Mouse (Mus musculus): ENCODE measurements at regions not wholly inside any gene's neighbourhood (a gene's known extent, or its start where the extent isn't known, plus 50 kb on each side); places are given as distances from the start of the nearest gene placed in this dataset.

DNA sequence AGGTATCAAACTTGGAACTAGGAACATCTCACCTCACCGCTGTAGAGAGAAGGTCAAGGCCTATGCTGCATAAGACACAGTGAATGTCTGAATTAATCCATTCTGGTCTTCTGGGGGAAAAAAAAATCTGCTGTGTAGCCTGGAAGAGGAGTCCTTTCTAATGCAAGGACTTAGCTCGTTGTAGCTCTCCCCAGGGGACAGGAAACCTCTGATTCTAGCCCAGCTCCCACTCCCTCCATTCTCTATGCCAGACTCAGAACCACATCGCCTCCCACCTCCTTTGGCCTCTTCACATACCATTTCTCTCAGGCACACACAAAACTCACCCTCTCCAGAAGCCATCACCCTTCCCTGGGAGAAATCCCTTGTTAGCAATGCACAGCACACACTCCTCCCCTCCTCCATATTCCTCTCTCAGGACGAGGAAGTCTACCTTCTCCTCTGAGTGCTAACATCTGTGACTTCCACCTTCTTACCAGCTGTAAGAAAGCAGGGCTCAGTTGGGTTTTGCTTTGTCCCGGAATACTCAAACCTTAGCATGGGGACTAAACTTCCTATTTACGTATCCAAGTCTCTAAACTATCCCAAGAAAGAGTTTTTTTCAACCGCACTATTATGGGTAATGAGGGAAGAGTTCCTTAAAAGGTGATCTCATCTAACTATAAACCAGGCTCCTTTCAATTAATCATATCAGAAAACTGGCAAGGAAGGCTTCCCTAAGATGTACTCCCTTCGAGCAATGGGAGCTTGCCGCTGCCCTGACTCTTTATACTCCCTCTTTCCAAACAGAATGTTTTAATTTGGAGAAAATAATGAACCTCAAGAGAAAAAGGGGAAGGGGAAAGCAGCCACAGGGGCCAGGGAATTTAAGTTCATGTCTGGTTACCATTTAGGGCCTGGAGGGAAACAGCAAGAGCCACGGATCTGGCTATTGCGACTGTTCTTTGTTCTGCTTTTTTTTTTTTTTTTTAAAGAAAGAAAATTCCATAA is 167.2 kb upstream of the Dapk1 start:
- no peak for DNase-seq

DNA sequence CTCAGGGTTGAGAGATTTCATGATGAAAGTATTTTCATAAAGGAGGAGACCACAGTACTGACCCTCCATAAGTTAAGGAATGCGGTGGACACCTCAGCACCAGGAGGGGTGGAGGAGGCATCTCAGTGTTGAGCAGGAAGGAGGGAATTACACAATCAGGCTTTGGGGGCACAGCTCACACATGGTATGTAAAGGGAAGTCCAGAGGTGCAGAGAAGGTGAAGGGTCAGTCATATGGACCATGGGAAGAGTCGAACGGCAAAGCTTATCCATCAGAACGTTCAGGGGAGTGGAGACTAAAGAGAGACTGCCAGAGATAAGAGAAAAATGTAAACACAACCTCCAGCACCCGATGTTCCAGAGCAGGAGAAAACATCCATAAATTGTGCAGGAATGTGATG is 166.4 kb upstream of the Dapk1 start:
- no peak for DNase-seq

DNA sequence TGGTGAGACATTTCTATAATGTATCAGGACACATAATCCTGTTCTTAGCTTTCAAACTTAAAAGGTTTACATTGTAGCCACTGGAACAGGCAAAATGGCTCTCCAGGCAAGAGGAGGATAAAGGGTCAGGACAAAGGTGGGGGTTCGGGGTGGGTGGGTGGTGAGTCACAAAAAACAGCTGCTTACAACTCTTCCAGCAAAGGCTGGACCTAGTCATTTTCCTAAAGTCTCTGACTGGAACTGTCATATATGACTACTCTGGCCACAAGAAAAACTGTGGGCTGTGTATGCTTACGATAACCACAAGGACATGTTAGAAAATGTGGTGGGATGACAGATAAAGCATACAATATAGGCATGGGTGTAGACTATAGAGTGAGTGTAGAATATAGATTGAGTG is 163.6 kb upstream of the Dapk1 start:
- DNase-seq: no peak

DNA sequence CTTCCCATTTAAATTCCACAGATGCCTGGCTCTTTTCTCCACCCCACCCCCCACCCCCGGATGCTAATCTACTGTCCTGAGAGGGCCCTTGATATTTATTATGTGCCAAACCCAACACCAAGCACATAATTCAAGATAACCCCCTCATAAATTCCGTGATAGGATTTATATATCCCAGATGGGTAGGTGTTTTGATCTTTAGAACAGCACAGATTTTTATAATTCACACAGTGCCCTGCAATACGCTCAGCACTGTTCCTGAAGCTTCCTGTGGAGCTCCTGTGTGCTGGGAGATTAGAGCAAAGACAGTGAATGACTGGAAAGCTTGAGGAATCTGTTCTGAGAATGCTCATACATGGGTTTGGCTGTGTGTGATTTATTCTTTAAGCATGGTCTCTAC is 161.2 kb upstream of the Dapk1 start:
- no peak for DNase-seq

DNA sequence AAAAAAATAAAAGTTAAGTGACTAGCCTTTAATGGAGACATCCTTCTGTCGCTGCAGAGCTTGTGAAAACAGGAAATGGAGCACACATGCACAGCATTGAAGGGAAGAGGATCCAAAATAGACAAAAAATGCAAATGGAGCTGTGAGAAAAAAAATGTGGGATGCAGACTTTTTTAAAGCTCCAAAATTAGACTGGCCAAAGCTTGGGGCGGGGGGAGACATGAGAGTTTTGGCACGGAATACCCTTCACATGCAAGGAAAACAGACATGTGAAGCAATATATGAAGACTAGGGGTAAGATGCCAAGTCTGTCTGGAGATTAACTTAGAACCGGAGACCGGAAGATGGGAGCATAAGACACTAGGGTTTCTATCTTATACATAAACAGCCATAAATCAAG is 156.6 kb upstream of the Dapk1 start:
- DNase-seq: no peak

DNA sequence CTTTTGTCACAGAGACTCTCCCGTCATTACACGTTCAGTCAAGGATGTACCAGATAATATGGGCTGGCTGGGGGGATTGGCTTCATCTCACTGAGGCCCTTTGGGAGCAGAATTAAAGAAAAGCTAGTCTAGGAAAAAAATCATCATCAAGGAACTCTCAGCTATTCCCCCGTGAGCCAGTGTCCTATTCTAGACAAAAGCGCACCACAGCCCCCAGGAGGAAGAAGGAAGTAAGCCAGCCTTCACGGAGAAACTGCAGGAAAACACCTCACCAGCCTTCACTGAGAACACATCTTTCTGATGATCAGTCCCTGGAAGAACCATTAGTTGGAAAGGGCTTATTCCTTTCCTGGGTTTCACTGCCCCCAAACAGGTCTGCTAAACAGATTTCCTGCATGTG is 154.8 kb upstream of the Dapk1 start:
- DNase-seq: no peak

DNA sequence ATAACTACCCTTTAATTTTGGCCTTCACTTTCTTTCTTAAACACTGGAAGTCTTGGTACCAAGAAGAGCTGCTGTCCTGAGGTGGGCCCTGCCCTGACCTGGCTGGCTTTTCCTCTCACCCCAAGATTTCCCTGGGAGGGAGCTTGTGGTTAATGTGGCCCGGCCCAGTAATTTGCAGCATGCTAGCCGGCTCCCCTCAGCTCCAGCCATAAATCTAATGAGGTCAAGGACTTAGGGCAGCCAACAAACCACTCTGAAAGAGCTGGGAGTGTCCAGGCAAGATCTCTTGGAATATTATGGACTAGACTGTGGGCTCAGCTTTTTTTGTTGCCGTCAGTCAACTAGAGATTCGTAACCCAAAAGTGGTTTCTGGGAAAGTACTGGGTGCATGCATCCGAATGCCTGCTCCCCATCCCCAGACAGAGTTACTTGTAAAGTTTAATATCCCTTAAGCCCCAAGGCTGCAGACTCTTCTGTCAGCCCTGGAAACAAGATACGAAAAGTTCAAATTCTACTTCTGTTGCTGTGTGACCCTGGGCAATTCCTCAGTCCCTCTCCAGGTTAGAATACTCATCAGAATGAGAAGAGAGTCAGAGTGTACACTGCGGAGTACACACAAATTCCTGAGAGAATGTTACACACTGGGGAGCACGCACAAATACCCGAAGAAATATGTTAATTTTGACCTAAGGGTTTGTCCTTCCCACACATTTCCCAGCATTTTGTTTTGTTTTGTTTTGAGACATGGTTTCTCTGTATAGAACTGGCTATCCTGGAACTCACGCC is 150.8 kb upstream of the Dapk1 start:
- DNase-seq: no peak

DNA sequence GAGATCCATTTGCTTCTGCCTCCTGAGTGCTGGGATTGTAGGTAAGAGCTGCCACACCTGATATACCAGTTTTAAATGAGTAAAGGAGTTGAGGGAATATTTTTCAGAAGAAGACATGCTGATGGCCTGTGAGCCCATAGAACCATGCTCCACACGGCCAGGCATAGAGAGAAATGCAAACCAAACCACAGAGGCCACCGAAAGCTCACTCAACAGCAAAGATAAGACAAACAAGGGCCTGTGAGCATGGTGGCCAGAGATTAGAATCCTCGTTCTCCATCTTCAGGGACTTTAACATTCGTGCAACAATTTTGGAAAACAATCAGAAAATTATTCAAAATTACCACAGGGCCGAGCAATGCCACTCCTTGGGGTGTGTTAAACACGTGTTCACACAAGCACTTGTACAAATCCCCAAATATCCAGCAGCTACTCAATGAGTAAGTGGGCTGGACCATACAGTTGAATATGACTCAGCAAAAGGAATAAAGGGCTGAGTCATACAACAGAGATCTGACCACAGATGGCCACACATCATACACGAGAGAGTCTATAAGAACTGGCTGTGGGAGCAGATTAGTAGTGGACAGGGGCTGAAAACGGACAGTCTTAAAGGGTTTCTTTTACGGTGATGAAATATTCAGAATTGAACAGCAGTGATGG is 147.8 kb upstream of the Dapk1 start:
- no peak for DNase-seq

- no peak for DNase-seq
Observed at GRCm38 (mm10) chr13:60455033-60455619, 146.6 kb upstream of the Dapk1 start.

DNA sequence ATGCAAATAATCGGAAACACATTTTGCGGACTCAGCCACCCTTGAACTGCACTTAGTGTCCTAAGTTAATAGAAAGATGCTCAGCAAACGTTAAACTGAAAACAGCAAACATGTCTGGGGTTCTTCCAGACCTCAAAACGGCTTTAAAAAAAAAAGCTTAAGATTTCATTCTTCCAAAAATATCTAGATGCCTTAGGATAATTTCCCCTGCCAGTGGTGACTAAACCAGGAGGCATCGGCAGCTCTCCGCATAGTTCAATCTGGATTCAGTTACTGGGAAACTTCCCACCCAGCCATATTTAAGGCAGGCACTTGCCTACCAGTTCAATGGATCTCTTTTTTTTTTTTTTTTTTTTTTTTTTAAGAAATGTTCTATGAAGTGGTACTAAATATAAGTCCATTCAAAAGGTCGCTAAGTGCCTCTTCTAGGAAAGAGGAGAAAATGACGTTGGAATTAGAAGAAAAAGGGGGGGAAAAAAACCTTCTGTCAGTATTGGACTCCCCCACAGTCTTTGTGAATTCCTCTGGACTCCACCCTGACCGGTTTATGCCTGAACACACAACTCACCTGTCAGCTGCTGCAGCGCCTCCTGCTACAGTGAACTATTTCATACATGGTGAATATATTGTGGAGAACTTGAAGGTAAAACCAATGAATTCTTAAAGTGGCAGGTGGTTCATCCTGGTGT is 145.7 kb upstream of the Dapk1 start:
- DNase-seq: no peak

GRCm38 (mm10) chr13:60457277-60457676 is 144.5 kb upstream of the Dapk1 start:
- no peak for DNase-seq

GRCm38 (mm10) chr13:60459002-60459401 is 142.7 kb upstream of the Dapk1 start:
- DNase-seq: no peak

DNA sequence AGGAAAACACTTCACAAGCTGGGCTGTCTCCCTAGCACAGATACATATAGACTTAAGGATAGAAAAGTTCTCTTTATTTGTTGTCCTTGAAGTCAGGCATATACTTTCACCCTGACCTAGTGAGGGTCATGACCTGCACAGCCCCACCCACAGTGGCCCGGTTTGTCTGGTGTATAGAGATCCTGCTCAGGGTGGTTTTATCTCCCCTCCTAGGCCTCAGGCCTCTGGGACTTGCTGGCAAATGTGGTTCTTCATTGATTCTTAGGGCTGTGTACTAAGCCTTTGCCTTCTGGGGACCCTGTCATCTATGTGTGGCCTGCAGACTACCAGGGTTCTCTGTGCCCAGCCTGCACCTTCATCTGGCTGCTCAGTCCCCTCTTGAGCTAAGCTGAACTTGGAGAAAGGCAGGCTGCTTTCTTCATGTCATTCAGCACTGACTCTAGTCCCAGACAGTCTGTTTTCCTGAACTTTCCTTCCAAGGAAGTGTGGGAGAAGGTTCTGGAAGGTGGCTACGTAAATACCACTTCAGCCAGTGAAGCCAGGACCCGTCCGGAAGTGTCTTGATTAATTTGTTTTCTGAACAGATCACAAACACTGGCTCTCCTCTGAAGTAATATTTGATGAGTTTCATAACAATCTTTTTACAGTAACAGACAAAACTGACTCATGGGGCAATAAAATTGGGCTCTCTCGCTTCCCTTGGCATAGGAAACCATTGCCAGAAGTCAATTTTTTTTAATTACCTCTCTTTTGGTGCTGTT is 135.0 kb upstream of the Dapk1 start:
- DNase-seq: no peak

- DNase-seq: peak; percentile 55
Observed at GRCm38 (mm10) chr13:60467821-60468579, 133.7 kb upstream of the Dapk1 start.

GRCm38 (mm10) chr13:60470426-60471398 is 131.0 kb upstream of the Dapk1 start:
- DNase-seq: peak; percentile 38

DNA sequence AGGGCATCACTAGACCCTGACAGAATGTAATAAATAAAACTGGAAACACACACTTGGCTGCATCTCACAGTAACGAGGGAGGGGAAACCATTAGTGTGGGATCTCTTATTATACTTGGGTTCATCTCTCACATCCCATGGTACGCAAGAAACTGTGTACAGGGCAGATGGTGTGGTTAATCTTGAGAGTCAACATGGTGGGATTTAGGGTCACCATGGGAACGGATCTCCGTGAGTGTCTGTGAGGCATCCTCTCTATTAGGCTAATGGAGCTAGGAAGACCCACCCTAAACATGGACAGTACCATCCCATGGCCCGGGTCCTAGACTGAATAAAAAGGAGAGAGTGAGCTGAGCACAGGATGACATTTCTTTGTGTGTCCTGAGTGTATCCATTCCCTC is 130.1 kb upstream of the Dapk1 start:
- no peak for DNase-seq

GRCm38 (mm10) chr13:60476366-60476765 is 125.4 kb upstream of the Dapk1 start:
- no peak for DNase-seq

DNA sequence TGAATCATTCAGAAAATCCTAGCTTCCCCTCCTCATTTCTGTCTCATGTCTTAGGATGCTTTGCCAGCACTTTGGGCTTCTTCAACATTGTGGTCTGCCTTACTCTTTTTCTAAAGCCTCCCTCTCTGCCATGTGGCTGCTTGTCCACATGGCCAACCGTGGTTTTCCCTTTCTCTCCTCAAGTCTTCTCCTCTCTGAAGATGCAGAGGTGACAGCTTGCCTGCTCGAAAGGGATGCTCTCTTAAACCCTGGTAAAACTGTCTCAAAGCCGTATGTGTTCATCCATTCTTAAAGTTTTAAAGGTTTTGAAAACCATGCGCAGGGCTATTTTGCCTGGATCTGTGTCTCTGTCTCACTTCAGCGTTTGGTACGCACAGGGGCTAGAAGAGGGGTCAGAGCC is 123.4 kb upstream of the Dapk1 start:
- DNase-seq: no peak

DNA sequence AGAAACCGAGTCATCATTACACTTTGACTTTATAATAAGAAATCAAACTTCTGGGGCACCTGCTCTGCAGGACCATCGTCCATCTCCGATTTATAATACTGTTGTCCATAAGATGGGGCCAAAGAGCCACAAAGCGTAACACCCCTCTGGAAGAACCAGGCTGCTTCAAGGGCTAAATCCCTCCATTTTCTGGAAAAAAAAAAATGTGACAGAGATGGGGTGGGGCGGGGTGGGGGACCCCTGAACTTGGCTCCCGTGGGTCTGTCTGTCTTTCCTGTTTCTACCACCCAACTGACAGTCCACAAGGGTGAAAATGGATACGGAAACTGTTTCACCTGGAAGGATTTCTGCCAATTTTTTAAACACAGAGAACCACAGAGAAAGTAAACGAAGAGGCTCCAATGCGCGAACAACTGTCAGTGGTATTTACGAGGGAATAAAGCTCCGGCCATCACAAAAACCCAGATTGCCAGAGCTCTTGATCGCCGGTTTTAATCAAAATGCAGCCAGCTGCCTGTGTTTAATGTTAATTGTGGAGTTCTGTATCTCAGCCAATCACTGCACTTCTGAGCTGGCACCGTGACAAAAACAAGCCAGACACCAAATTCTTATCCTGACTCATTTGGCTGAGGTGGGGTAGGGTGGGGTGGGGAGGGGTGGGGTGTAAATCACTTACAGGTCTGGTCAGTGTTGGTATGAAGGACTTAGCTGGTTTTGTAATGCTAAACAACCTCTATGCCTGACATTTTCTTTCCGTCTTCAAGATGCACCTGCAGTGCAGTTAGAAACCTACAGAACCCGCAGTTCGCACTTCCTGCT is 122.5 kb upstream of the Dapk1 start:
- DNase-seq: peak; percentile 60
